Mouse (Mus musculus) neural tube, embryonic 13.5 days (tissue): ENCODE measurements at regions not wholly inside any gene's neighbourhood (a gene's known extent, or its start where the extent isn't known, plus 50 kb on each side); places are given as distances from the start of the nearest gene placed in this dataset.
"Not testable (repeated sequence)": the region's sequence is repeated elsewhere in the genome, so short reads cannot be mapped to it uniquely, and the experiment has no call there.

Source experiments
- ATAC-seq: fragments of 200-750 bp; cut with Nextera tagmentation; 2 replicates; pipeline ENCODE4 v1.8.0; 2017; ENCODE audit warnings: low read depth, mild to moderate bottlenecking, moderate TSS enrichment, moderate library complexity
- H3K27ac ChIP-seq: fragments of 300-500 bp; sonication (generic); replicated peaks from 2 replicates; pipeline ENCODE4 v1.5.1; 2015; ENCODE audit warnings: moderate library complexity, mild to moderate bottlenecking, inconsistent platforms
- H3K27me3 ChIP-seq: fragments of 300-500 bp; sonication (generic); 2 replicates; pipeline ENCODE4 v1.6.1; 2015; ENCODE audit warnings: mild to moderate bottlenecking, inconsistent platforms
- H3K36me3 ChIP-seq: fragments of 300-500 bp; sonication (generic); 2 replicates; pipeline ENCODE4 v1.6.1; 2015; ENCODE audit warnings: mild to moderate bottlenecking, inconsistent platforms
- H3K4me1 ChIP-seq: fragments of 300-500 bp; sonication (generic); replicated peaks from 2 replicates; pipeline ENCODE4 v1.6.1; 2015; ENCODE audit warnings: inconsistent platforms
- H3K4me2 ChIP-seq: fragments of 300-500 bp; sonication (generic); 2 replicates; pipeline ENCODE4 v1.6.1; 2015; ENCODE audit warnings: inconsistent platforms, mild to moderate bottlenecking, moderate library complexity
- H3K4me3 ChIP-seq: fragments of 300-500 bp; sonication (generic); 2 replicates; pipeline ENCODE4 v1.5.1; 2015; ENCODE audit warnings: mild to moderate bottlenecking, inconsistent platforms
- H3K9ac ChIP-seq: fragments of 300-500 bp; sonication (generic); 2 replicates; pipeline ENCODE4 v1.6.1; 2015; ENCODE audit warnings: moderate library complexity, mild to moderate bottlenecking, inconsistent platforms
- H3K9me3 ChIP-seq: fragments of 300-500 bp; sonication (generic); 2 replicates; pipeline ENCODE4 v1.6.1; 2016; ENCODE audit warnings: inconsistent platforms
- WGBS: fragments of 180-500 bp; shearing (Covaris S2); methylation state at CpG from one replicate; pipeline ENCODE4 v1.1.7; 2015; 5-methylcytosine and 5-hydroxymethylcytosine counted together

- ATAC-seq, result no peak
- 66% methylated on average over 4 of the region's 4 CpGs for WGBS
- peaks cover 38% of the 10 kb centered on the region for H3K9me3 ChIP-seq
Measured at GRCm38 (mm10) chr12:19125541-19125940, 611.2 kb downstream of the 5730507C01Rik start.

GRCm38 (mm10) chr12:19175631-19176030, 661.3 kb downstream of the 5730507C01Rik start:
- 14% methylated on average over 40 of the region's 43 CpGs for WGBS
- no peaks in the 10 kb centered on the region for H3K27me3 ChIP-seq
- H3K9ac ChIP-seq, result no peak overlapping the region
- H3K4me2 ChIP-seq, result no peak overlapping the region
- H3K4me1 ChIP-seq, result no peaks in the 10 kb centered on the region
- peaks cover 21% of the 10 kb centered on the region for H3K9me3 ChIP-seq
- no peak overlapping the region for H3K27ac ChIP-seq
- no peak overlapping the region for H3K4me3 ChIP-seq
- no peak for ATAC-seq
- H3K36me3 ChIP-seq, result no peaks in the 10 kb centered on the region

More at GRCm38 (mm10) chr12:19125541-19125940, 611.2 kb downstream of the 5730507C01Rik start:
- H3K4me3 ChIP-seq, result no peak overlapping the region
- no peaks in the 10 kb centered on the region for H3K36me3 ChIP-seq
- H3K4me1 ChIP-seq, result no peaks in the 10 kb centered on the region
- no peak overlapping the region for H3K27ac ChIP-seq
- no peaks in the 10 kb centered on the region for H3K27me3 ChIP-seq
- H3K9ac ChIP-seq, result no peak overlapping the region
- no peak overlapping the region for H3K4me2 ChIP-seq

GRCm38 (mm10) chr12:19192396-19192795, 678.1 kb downstream of the 5730507C01Rik start:
- Histone ChIP-seq H3K4me3 (no peak overlapping the region), H3K4me2 (no peak overlapping the region), H3K9ac (no peak overlapping the region), H3K27me3 (no peaks in the 10 kb centered on the region), H3K36me3 (no peaks in the 10 kb centered on the region), H3K4me1 (no peaks in the 10 kb centered on the region), H3K9me3 (peaks cover 26% of the 10 kb centered on the region), H3K27ac (no peak overlapping the region)
- WGBS, result 95% methylated on average over 5 of the region's 5 CpGs
- no peak for ATAC-seq

DNA sequence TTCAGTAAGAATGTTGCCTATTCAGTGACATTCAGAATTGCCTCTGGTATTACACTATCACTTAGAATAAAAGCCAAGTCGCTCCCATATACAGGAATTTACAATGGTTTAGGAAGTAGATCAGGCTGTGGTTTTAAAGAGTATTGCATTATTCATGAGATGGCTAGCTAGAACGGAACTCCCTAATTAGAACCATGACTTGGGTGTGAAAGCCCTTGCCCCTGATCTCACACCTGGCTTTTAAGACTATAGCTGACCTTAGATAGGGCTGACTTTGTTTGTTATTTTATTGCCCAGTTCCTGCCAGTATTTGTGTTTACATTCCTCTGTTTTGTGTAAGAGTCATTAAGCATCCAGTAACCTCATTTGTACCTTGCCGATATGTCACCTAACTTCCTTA, 678.7 kb downstream of the 5730507C01Rik start:
- WGBS, result 82% methylated on average over 3 of the region's 3 CpGs
- ATAC-seq, H3K36me3 ChIP-seq, H3K27ac ChIP-seq, H3K4me2 ChIP-seq, H3K4me1 ChIP-seq, H3K9ac ChIP-seq, H3K27me3 ChIP-seq, H3K4me3 ChIP-seq: not testable (repeated sequence)
- H3K9me3 ChIP-seq, result peaks cover 26% of the 10 kb centered on the region

GRCm38 (mm10) chr12:19223996-19224395, 709.7 kb downstream of the 5730507C01Rik start:
- not testable (repeated sequence) for H3K27ac ChIP-seq, H3K36me3 ChIP-seq, ATAC-seq, H3K9me3 ChIP-seq, H3K4me3 ChIP-seq, H3K9ac ChIP-seq, H3K4me1 ChIP-seq, H3K4me2 ChIP-seq, H3K27me3 ChIP-seq
- 82% methylated on average over 1 of the region's 1 CpGs for WGBS

DNA sequence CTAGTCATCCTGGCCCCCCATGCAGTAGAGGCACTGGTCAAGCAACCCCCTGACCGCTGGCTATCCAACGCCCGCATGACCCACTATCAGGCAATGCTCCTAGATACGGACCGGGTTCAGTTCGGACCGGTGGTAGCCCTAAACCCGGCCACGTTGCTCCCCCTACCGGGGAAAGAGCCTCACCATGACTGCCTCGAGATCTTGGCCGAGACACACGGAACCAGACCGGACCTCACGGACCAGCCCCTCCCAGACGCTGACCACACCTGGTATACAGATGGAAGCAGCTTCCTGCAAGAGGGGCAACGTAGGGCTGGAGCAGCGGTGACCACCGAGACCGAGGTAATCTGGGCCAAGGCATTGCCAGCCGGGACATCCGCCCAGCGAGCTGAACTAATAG, 707.6 kb upstream of the Gm21863 start:
- H3K4me1 ChIP-seq, ATAC-seq, H3K27ac ChIP-seq, H3K9ac ChIP-seq, H3K27me3 ChIP-seq, H3K36me3 ChIP-seq, H3K4me3 ChIP-seq, H3K4me2 ChIP-seq: not testable (repeated sequence)
- peaks cover 16% of the 10 kb centered on the region for H3K9me3 ChIP-seq
- 96% methylated on average over 20 of the region's 23 CpGs for WGBS

- peak overlapping the region; percentile 57 for H3K9ac ChIP-seq
- H3K4me2 ChIP-seq, result peak overlapping the region; percentile 43
- H3K4me1 ChIP-seq, H3K9me3 ChIP-seq, H3K36me3 ChIP-seq, H3K27me3 ChIP-seq: not testable (repeated sequence)
- 3% methylated on average over 74 of the region's 75 CpGs for WGBS
- peak overlapping the region; percentile 42 for H3K4me3 ChIP-seq
- ATAC-seq, result peak; percentile 88
- H3K27ac ChIP-seq, result peak overlapping the region; percentile 54; the same call in 1 of the 2 replicates
Measured at GRCm38 (mm10) chr12:19288271-19288890, 665.9 kb upstream of the Gm21863 start.

- H3K9ac ChIP-seq, result peak overlapping the region; percentile 57
- H3K9me3 ChIP-seq, result not testable (repeated sequence)
Measured at GRCm38 (mm10) chr12:19289038-19289437, 665.3 kb upstream of the Gm21863 start.

DNA sequence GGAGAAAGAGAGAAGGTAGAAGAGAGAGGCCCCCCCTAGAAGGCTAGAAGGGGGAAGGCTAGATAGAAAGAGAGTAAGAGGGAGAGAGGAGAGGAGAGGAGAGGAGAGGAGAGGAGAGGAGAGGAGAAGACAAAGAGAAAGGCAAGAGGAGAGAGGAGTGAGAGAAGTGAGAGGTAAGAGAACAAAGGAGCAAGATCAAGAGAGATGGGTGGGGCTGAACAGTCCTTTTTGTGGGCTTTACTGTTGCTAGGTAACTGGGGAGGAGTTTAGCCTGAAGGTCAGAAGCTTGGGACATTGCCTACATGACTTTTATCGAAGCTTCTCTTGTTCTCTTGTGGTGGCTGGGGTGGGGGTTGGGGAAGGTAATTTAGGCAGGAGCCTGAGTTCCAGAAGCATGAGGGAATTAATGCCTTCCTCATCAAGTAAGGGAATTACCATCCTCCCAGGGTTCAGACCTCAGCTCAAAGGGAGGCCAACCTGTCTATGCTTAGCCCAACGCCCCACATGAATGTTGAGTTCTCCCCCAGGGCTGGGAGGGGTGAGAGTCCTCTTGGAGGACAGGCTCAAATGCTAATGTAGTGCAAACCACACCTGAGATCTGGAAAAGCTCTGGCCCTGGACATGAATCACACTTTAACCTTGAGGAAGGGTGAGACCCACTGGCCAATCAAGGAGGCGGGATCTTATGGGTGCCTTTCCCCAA, 662.1 kb upstream of the Gm21863 start:
- not testable (repeated sequence) for H3K4me3 ChIP-seq, H3K27ac ChIP-seq, H3K36me3 ChIP-seq, H3K9ac ChIP-seq, H3K9me3 ChIP-seq, H3K4me1 ChIP-seq, H3K27me3 ChIP-seq, H3K4me2 ChIP-seq, ATAC-seq
- 89% methylated on average over 3 of the region's 3 CpGs for WGBS

More at GRCm38 (mm10) chr12:19289038-19289437, 665.3 kb upstream of the Gm21863 start:
- Histone ChIP-seq H3K4me2 (peak overlapping the region; percentile 43), H3K27ac (peak overlapping the region; percentile 54; the same call in 1 of the 2 replicates), H3K4me3 (peak overlapping the region; percentile 42)
- not testable (repeated sequence) for H3K27me3 ChIP-seq, H3K4me1 ChIP-seq, H3K36me3 ChIP-seq, ATAC-seq
- 46% methylated on average over 18 of the region's 18 CpGs for WGBS
